Mouse (Mus musculus) ES-E14 (cell line): ENCODE measurements around the gene Tmem30a.

Experiments
- MAFK ChIP-seq: IDR thresholded peaks from 2 replicates; pipeline ENCODE4 v1.6.1; 2014; ENCODE audit warnings: mild to moderate bottlenecking, low read depth, low read length, inconsistent platforms; ENCODE audit not compliant: insufficient read depth
- ZNF384 ChIP-seq: IDR thresholded peaks from 2 replicates; pipeline ENCODE4 v1.6.1; 2012; ENCODE audit warnings: low read depth, low read length, inconsistent platforms

DNA sequence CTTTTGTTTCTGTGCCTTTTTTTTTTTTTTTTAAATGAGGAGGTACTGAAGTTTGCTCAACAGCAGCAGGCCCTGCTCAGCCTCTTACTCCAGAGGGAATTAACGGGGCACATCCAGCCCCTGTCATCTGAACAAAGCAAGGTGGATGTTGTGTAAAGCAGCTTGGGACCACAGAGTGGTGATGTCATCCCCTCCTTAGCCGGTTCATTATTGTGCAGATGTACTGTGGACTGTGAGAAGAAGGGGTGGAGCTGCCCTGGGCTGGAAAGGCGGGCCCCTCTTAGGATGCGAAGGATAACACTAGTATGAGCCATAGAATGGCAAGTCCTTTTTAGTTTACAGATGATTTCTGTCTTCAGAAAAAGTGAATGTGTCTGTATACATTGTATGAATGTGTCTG lies 37.6 kb upstream of the Tmem30a start:
- TF ChIP-seq MAFK (no peak), ZNF384 (peak; percentile 66)
